Mouse (Mus musculus) heart, postnatal 36 days (tissue): ENCODE data around the gene Lmnb2. TPM values are rescaled to one million over a fixed set of nuclear protein-coding genes. Genes with fewer than 3 reads are reported as not detected.

ENCODE experiments used
- DNase-seq, 2 experiments: peaks; one replicate each; pipeline ENCODE4 v3.0.0; 2021 to 2022
- intact Hi-C: fragments of 180-260 bp; cut with DNase I; formaldehyde crosslinking; loops from one replicate; pipeline ENCODE4 v1.15.1; 2025
- total RNA-seq, 2 experiments: library from RNA; stranded (reverse); gene quantifications; 2 replicates each; pipeline ENCODE4 v1.2.3; 2021

The Lmnb2 gene
- 1 to 10 TPM; 3.6 to 4.9 TPM for total RNA-seq

DNA sequence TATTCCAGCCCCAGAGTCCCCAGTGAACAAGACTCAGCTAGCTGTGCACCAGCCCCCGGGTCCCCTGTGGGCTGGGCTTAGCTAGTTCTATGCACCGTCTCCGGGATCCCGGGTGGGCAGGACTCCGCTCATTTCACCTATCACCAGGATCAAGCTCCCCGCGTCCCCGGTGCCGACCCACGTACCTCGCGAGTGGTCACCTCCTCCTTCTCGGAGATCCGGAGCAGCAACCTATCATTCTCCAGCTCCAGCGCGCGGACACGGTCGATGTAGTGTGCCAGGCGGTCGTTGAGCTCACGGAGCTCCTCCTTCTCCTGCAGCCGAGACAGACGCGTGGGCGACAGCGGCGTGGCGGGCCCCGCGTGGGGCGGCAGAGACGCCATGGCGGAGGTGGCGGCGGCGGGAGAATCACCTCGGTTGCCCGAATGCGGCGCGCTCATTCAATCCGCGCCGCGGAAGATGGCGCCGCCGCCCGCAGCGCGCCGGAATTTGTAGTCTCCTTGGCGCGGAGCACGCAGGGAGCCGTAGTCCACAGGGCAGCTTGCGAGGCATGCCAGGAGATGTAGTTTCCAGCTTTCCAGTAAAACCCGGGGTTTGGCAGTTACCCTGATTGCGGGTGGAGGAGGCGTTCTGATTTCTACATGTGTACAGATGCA is at the start of gene Lmnb2:
Gene Lmnb2, minus strand, starts transcription at position 467 of the 656 bp plus-strand sequence.
- intact Hi-C loops = no loop called here
- DNase-seq = peak; percentile 69 to 75

DNA sequence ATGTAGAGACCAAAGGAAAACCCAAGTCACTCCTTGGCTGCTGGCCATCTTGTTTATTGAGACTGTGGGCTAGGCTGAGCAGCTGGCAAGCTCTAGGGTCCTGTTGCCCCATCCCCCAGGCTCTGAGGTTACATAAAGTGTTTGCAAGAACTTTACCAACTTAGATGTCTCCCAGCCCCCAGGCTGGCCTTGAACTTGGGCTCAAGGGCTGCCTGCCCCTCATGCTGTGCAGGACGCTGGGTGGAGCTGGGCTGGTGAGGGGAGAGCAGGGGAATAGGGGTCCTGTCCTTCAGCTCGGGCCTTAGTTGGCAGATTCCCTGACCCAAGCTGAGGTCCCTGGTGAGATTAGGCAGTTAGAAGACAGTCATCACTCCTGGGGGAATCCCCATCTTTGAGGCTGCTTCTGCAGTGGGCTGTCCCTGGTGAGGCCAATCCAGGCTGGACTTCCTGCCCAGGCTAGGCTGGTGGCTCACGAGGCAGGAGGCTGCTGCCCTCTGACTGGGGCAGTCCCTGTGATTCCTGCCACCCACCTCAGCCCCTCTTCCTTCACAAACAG is 49.1 kb upstream of the Lmnb2 start:
- intact Hi-C loops = no loop called here
- no peak for DNase-seq

DNA sequence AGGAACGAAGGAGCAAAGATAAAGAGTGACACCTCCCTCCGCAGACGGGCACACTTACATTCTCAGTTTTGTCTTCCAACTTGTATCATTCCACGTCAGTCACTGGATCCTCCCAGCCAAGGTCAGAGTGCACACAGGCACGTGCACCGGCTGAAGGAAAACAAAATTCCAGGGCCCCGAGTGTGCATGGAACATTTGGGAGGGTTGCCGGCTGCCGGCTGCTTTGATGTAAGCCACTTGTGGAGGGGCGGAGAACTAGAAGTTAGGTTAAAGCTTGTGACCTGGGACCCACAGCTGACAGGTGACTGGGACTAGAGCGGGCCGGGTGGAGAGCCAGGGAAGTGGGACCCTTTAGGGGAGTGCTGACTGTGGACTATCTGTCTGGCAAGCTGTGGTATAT is 48.3 kb upstream of the Lmnb2 start:
- intact Hi-C loops = no loop called here
- DNase-seq = no peak

DNA sequence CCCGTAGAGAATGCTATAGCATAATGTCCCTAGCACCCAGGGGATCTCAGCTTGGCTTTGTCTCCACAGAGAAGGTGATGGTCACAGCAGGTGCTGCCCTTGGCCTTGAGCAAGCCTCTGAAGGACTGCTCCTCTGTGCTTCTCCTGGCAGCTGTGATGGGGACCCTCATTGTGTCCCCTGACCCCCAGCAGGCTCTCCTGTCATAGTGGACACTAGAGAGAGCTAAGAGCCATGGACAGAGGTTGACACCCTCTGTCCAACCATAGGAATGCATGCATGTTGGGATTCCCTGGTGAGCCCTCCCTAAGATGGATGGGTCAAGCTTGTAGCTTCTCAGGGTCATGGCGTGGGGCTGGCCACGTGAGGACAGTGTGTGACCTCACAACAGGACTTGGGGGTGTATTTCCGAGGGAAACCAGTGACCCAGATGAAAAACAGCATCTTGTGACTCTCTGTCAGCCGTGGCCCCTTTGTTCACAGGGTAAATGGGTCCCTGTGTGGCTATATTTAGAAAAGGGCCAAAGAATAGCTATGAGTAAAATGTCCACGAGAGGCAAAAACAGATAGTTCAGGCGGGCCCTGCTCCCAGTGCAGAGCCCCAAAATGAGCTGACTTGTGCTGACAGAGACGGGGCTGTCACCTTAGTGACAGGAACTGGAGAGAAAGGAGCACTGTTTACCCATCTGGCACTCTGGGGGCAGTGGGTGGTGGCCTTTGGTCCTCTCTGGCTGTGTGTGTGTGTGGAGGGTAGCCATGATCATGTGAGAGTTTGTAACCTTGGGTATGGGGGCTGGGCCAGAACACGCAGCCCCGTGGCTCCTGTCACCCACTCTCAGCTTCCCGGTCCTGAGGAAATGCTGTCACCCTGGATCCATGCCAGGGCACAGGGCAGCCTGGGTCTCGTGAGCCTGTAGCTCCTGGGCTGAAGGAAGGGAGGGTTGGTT is 45.3 kb upstream of the Lmnb2 start:
- DNase-seq = peak in 1 of 2 experiments; percentile 39
- intact Hi-C loops = no loop called here

DNA sequence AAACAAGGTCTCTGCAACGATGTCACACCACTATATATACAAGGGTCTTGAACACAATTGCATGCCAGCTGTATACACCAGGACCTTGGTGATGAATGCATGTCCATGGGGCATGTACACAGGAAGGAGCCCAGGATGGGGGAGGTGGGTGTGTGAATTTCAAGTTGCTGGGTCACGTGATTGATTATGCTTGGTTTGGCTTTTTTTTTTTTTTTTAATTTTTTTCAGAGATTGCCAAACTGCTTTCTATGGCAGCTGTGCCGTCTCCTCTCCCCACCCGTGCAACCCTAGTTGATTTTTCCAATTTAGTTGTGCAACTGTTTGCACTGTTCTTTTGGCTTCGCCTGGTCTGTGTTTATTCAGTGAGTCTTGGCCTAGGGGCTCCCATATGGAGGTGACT is 44.5 kb upstream of the Lmnb2 start:
- no peak for DNase-seq

DNA sequence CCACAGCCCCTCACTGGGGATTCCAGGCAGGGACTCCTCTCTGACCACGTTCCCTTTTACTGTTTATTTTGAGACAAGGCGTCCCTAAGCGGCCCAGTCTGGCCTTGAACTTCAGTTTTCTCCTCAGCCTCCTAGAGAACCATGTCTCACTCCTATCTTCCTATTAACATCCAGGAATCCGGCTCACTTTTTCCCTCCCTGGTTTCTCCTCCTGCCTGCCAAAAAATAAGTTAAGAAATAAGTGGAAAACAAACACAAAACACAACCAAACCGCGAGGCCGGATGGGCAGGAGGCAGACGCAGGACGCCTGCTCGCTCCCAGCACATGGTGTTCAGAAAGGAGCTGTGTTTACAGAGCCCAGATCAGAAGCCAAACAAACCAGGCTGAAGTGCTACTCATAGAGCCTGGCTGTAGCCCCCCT is 44.0 kb upstream of the Lmnb2 start:
- DNase-seq = peak in 1 of 2 experiments; percentile 45
- intact Hi-C loops = no loop called here

More for the DNA sequence above, 44.5 kb upstream of the Lmnb2 start:
- intact Hi-C loops = no loop called here

DNA sequence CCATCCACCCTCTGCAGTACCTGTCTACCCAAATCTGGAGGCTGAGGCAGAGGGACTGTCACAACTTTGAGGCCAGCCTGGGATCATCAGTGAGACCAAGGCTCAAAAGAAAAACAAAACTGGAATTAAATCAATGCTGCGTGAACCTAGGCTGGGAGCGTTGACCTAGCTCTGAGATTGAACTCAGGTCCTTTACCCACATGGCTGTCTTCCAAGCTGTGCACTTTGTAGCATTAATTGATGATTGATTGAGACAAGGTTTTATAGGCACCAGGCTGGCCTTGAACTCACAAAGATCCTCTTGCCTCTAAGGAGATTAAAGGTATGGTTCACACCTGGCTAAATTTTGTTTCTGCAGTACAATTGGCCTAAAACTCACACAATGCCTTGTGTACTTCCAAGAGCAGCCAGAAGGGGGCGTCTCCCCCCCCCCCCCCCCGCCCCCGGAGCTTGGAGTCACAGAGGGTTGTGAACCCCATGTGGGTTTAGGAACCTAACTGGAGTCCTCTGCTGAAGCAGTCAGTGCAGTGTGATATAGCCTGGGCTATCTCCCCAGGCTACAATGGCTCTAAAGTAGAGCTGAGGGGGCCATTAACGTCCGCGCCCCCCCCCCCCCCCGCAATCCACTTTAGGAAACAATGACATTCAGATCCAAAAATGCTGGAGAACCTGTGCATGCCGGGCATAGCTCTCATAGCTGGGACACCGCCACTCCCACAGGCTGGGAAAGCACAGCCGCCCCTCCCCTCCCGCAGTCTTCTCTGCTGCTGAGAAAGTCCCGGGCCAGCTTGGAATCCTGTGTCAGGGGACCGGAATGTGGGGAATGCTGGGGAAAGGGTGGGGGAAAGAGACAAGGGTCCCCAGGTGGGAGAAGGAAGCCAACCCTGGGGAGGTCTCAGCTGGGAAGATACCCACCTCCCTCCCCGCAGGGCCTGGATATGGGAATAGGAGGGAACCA is 42.8 kb upstream of the Lmnb2 start:
- intact Hi-C loops = loop anchor here (2.0 kb wide), 1 partner anchor 30 kb away; no protein-coding TSS in a partner anchor
- DNase-seq = peak; percentile 43 to 60

DNA sequence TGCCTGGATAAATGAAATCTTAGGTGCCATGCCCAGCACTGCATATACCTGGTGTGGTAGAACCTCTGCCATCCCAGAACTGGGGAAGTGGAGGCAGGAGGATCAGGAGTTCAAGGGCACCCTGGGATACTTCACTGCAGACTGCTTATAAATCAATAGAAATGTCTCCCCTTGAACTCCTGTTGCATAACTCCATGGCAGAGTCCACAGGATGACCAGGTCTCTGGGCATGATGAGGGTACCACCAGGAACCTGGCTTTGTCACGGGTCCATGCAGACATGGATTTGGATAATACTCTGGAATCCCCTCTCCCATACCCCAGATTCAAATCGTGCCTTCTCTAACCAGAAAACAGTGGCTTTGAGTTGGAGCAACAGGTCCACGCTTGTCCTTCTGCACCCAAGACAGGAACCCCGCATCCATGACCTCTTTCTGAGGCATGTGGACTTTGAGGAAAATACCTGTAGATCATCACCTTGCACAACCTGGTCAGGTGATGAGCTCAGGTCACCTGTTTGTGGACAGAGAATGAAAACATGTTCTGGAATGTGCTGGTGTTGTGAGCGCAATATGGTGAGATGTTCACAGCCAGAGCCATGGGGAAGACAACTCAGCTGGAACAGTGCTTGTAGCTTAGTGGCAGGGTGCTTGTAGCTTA is 41.1 kb upstream of the Lmnb2 start:
- DNase-seq = no peak
- intact Hi-C loops = no loop called here

DNA sequence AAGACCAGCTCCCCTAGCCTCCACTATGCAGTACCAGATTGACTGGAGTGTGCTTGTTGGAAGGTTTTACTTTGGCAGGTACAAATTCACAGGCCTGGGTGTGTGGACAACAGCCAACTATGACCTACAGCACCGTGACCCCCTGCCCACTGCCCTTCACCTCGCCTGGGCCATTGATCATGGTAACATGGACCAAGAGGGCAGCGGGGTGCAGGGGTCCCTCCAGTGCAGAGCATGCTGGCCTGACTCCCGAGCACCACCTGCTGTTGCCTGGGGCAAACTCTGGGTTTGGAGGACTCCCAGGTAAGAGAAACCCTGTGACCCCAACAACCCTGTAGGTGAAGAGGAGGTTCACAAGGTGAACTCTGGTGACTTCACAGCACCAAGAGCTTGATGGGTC is 39.7 kb upstream of the Lmnb2 start:
- intact Hi-C loops = no loop called here
- DNase-seq = no peak

DNA sequence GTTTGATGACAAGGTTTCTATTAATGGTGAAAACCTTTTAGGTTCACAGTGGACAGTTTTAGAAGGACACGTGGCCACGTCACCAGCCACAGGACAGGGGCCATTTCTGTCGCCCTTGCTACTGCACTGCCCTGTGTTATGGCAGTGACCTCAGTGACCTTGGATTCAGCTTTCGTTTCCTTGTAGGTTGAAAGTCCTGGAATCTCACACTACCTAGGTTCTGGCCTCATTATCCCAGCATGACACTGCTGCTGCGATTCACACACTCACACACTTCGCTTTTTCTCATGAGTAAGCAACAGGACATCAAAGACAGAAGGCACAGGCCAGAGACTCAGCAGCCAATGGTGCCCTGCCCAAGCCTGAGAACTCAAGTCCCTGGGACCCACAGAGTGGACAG is 38.9 kb upstream of the Lmnb2 start:
- intact Hi-C loops = no loop called here
- no peak for DNase-seq

DNA sequence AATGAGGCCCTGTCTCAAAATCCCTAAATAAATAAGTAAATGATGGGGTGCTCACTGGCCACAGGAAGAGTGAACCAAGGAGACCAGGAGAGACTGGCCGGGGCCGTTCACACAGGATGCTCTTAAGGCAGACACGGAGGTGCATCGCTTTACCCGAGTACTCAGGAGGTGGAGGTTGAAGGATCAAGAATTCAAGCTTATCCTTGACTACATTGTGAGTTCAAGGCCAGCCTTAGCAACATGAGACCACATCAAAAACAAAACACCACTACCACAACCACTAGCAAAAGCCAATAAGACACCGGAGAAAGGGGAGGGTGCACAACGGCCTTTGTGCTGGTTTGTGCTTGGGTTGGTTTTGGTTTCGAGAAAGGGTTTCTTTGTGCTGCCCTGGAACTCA is 38.3 kb upstream of the Lmnb2 start:
- intact Hi-C loops = no loop called here
- no peak for DNase-seq

DNA sequence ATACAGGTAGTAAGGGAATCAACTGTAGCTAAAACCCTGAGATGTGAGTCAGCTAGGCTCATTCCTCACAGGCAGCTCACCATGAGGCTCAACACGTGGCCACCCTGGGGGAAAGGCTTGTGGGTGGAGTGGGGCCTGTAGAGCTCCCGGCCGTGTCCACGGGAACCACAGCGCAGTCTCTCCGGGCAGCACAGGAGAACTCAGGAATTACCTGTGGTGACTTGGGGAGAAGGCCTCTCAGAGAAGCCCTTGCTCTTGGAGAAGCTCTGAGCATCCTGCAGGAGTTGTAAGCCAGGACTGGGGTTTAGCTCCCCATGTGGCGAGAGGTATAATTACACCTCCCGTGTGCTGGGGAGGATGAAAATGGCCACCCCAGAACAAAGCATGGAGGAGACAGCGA is 37.5 kb upstream of the Lmnb2 start:
- peak; percentile 66 to 69 for DNase-seq
- intact Hi-C loops = loop anchor here (1.0 kb wide), 1 partner anchor 25 kb away; the partner anchor contains the start of gene Gadd45b

DNA sequence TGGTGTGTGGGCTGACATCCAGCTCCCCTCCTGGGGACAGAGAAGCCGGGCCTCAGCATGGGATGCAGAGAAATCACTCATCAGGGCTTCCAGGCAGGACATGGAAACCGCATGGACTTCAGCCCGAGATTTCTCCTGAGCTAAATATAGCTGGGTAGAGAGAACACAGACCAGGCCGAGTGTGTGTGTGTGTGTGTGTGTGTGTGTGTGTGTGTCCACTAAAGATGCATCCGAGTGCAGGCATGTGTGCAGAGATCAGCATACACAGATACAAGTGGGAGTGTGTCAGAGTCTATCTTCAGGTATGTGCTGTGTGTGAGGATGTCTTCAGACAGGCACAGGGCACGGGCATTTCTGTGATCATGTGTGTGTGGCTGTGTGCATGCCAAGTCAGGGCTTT is 36.8 kb upstream of the Lmnb2 start:
- intact Hi-C loops = loop anchor here (1.0 kb wide), 1 partner anchor 25 kb away; the partner anchor contains the start of gene Gadd45b
- DNase-seq = peak in 1 of 2 experiments; percentile 41

DNA sequence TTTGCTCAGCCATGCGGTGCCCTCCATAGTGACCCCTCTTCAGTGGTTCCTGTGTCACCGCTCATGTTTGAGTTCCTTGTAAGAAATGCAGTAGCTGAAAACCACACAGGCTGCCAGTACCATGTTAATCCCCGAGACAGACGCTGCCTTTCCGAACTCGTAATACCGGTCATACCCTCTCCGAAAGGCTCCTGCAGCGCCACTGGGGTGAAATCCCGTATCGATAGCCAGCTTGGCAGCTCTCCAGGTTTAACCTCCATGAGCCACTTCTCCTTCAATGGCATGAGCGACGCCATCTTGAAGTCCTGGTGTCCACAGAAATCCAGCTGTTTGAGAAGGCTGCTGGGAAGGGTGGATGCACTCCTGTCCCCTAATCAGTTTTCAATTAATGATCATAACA is 36.4 kb upstream of the Lmnb2 start:
- intact Hi-C loops = no loop called here
- no peak for DNase-seq

DNA sequence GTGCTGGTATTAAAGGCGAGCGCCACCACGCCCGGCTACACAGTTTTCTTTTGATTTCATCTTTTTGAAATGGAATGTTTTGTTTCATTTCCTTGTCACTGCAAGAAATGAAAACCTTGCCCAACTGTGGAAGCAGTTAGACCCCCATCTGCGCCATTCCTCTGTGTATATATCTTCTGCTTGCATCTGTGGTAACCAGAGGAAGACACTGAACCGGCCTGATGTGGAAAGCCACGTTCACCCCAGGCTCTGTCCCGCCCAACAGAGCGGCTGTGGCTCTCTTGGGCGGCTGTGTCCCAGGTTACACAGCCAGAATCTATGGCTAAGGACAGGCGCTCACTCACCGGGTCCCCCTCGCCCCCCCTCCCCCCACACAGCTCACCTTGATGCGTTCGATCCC is 34.4 kb upstream of the Lmnb2 start:
- intact Hi-C loops = no loop called here
- DNase-seq = no peak

DNA sequence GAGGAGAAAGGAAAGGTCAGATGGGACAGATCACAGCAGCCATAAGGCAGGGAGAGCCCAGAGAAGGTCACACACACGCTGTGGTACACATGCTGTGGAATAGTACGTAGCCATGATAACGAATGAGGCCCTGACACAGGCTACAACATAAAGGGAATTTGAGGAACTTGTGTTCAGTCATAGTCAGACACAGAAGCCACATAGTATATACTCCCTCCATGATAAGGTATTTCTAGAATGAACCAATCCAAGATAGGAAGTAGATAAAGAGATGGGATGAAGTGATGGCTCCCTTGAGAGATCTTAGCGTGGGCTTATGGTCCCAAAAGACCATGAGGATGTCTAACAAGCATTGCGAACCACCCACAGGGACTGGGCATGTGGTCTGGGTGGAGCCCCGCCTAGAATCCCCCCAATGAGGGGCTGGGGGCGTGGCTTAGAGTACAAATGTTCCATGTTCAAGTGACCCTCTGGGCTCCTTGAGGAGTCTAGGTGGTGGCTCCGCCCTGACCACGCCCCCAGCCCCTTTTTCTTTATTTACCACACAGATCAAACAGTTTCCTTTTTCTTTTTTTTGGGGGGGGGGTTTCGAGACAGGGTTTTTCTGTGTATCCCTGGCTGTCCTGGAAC is 33.8 kb upstream of the Lmnb2 start:
- intact Hi-C loops = no loop called here
- no peak for DNase-seq

DNA sequence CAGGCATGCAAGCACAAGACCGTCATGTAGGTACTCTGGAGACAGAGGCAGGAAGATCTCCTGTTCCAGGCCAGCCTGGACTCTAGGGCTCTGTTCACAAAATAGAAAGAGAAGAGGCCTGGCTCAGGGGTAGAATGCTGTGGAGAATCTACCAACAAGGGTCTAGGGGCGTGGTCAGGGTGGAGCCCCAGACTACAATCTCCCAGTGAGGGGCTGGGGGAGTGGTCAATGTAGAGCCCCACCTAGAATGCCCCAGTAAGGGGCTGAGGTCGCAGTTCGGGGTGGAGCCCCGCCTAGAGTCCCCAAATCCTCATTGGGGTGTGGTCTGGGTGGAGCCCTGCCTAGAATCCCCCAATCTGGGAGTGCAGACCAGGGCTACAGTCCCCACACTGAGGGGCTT is 32.3 kb upstream of the Lmnb2 start:
- no peak for DNase-seq
- intact Hi-C loops = no loop called here

DNA sequence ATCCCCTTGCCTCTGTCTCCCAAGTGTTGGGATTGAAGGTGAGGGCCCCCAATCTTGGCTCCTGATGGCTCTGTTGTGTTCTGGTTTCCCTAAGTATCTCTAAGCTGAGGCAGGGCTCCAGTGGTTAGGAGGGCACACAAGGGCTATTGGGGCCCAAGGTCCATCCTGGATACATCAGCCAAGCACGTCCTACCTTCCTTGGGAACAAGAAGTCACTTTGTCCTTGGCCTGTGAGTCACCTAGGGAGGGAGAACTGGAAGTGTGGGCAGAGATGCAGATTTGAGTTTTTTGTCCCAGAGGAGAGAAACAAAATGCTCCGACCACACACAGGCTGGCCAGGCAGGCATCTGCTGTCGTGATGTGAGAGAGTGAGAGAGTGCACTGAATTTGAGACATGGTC is 31.0 kb upstream of the Lmnb2 start:
- DNase-seq = no peak
- intact Hi-C loops = no loop called here

DNA sequence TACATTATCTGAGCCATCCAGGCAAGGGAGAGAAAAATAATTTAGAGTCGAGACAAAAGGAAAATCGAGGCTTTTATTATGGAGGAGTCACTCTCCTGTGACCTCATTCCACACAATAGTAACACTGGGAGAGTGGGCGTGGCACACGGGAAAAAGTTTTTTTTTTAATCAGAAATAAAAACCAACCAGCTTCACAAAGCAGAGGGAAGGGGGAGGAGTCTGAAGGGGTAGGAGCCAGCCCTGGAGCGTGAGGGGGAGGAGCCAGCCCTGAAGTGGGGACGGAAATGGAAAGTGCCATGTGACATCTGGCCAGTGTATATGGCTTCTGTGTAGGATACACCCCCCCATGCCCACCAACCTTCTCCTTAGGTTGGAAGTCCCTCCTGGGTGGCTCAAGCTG is 30.5 kb upstream of the Lmnb2 start:
- no peak for DNase-seq
- intact Hi-C loops = no loop called here
